Mouse (Mus musculus): ENCODE data around the gene Hspb6.
A peak's percentile ranks its signal among the peaks of the same experiment; 100 is the strongest.

The Hspb6 gene

GRCm38 (mm10) chr7:30586455-30587020 lies 34.6 kb downstream of the Hspb6 start:
- DNase-seq (ENCODE audit: low spot score in 2 of 2): no peak

GRCm38 (mm10) chr7:30587842-30588667 lies 36.1 kb downstream of the Hspb6 start:
- no peak for DNase-seq (ENCODE audit: low spot score in 2 of 2)

- DNase-seq (ENCODE audit: low spot score in 2 of 2): peak; percentile 95 to 97
Measured at GRCm38 (mm10) chr7:30588676-30589434, 36.9 kb downstream of the Hspb6 start, which contains the start of gene Kmt2b. Kmt2b (minus strand) TSS chr7:30588726.

GRCm38 (mm10) chr7:30589435-30590301 lies 37.7 kb downstream of the Hspb6 start:
- DNase-seq (ENCODE audit: low spot score in 2 of 2): peak; percentile 76 to 88

- no peak for DNase-seq (ENCODE audit: low spot score in 2 of 2)
Measured at GRCm38 (mm10) chr7:30590927-30591604, 39.1 kb downstream of the Hspb6 start.

GRCm38 (mm10) chr7:30591605-30591951 lies 39.6 kb downstream of the Hspb6 start:
- DNase-seq (ENCODE audit: low spot score in 2 of 2): no peak

GRCm38 (mm10) chr7:30592772-30593423 lies 40.9 kb downstream of the Hspb6 start:
- DNase-seq (ENCODE audit: low spot score in 2 of 2): no peak

GRCm38 (mm10) chr7:30593579-30594509 lies 41.9 kb downstream of the Hspb6 start:
- DNase-seq (ENCODE audit: low spot score in 2 of 2): no peak

GRCm38 (mm10) chr7:30594510-30595024 lies 42.6 kb downstream of the Hspb6 start:
- no peak for DNase-seq (ENCODE audit: low spot score in 2 of 2)

GRCm38 (mm10) chr7:30596093-30596492 lies 44.1 kb downstream of the Hspb6 start:
- DNase-seq (ENCODE audit: low spot score in 2 of 2): no peak

- DNase-seq (ENCODE audit: low spot score in 2 of 2): no peak
Measured at GRCm38 (mm10) chr7:30596811-30597210, 44.8 kb downstream of the Hspb6 start.

GRCm38 (mm10) chr7:30598786-30599185 lies 46.8 kb downstream of the Hspb6 start, which contains the start of gene Zbtb32:
Zbtb32 (minus strand) TSS chr7:30598909.
- DNase-seq (ENCODE audit: low spot score in 2 of 2): no peak

GRCm38 (mm10) chr7:30599933-30600353 lies 48.0 kb downstream of the Hspb6 start:
- DNase-seq (ENCODE audit: low spot score in 2 of 2): peak; percentile 83 to 89

- DNase-seq (ENCODE audit: low spot score in 2 of 2): peak; percentile 64 to 70
Measured at GRCm38 (mm10) chr7:30600651-30601050, 48.7 kb downstream of the Hspb6 start.

GRCm38 (mm10) chr7:30602583-30602982 lies 50.6 kb downstream of the Hspb6 start:
- DNase-seq (ENCODE audit: low spot score in 2 of 2): peak in 1 of 2 experiments; percentile 51

GRCm38 (mm10) chr7:30604424-30604823 lies 52.4 kb downstream of the Hspb6 start:
- no peak for DNase-seq (ENCODE audit: low spot score in 2 of 2)

- DNase-seq (ENCODE audit: low spot score in 2 of 2): no peak
Measured at GRCm38 (mm10) chr7:30604944-30605343, 53.0 kb downstream of the Hspb6 start.

Data from urinary bladder, postnatal 4 days (tissue).